Mouse (Mus musculus) retina, postnatal 1 day (tissue): ENCODE results near the gene Rbbp7.
"Not testable (repeated sequence)": the region's sequence is repeated elsewhere in the genome, so short reads cannot be mapped to it uniquely, and the experiment has no call there.

Source experiments
- DNase-seq: peaks from one replicate; pipeline ENCODE4 v3.0.0-alpha.2; 2012

The Rbbp7 gene

DNA sequence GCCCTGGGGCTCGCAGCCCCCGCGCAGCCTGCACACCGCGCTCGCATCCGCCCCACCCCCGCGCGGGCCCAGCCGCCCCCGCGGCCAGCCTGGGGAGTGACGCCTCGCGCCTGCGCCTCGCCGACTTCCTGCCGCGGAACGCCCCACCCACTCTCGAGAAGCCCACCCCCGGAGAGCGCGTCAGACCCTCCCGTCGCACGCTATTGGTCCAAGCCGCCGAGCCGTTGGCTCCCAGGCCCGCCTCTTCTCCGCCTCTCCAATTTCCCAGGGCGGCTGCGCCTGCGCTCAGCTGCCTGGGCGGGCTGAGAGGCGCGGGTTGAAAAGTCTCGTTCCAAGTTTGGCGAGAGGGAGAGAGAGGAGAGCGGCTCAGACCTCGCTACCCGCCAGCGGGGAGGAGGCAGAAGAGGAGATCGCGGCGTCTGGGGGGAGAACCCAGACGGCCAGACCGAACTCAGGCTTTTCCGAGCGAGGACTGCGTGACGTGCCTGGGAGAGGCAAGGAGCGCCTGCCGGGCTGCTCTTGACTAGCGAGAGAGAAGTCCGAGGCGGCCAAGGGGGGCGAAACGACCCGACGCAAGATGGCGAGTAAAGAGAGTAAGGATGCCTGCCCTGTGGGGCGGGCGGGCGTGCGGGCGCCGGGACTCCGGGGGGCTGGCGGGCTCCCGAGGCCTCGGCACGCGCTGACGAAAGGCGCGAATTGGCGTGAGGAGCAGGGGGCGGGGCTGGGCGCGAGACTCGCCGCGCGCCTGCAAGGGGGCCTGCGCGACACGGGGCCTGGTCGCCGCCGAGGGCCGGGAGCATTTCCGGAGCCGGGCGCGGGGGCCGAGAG is at the start of gene Rbbp7:
Rbbp7 (plus strand) TSS at position 288 of the 828 bp plus-strand sequence.
- DNase-seq = peak; percentile 95

DNA sequence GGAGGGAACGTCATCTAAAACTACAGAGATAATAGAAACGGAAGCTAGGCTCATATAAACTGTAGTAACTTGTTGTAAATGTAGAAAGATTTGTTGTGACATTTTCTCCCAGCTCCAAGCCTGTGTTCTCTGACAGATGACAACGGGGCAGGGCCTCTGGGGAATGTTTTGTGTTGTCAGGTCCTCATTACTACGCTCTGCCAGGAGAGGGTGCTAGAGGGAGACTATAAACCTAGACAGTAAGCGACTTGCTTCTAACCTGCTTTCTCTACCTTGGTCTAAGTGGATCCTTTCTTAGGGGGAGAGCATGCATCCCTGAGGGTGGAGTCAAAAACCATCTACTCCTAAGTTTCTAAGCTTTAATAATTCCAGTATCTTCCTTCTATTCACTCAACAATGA is 42.4 kb upstream of the Rbbp7 start:
- peak; percentile 71 for DNase-seq

DNA sequence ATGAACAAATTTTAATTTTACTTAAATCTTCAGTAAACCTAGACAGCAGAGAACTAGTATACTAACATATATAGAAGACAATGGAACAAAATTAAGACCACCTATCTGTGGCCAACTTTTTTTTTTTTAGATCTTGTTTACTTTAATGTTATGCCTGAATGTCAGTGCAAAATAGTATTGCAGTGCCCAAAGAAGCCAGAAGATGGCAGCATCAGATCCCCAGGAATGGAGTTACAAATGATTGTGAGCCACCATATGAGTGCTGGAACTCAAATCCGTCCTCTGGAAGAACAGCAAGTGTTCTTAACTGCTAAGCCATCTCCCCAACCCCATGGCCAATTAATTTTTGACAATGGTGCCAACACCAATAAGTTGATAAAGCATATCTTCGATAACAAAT is 40.6 kb upstream of the Rbbp7 start:
- peak; percentile 65 for DNase-seq

DNA sequence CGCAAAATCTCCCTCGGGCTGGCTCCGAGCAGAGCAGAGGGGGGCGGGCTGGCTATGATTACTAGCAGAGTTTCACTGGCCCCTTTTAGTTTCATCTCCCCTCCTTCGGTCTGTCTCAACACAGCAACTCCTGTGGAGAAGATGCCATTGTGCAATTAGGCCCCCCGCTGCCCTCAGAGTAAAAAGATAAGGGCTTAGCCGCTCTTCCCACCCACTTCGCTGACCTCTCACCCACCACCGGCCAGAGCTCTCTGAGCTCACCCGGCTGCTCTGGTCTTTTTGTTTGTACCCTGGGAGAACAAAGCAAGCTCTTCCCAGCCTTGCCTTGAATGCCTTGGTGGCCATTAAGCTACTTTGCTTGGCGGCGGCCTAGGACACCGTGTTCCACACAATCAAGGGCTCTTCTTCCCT is 32.8 kb upstream of the Rbbp7 start:
- DNase-seq = peak; percentile 85

DNA sequence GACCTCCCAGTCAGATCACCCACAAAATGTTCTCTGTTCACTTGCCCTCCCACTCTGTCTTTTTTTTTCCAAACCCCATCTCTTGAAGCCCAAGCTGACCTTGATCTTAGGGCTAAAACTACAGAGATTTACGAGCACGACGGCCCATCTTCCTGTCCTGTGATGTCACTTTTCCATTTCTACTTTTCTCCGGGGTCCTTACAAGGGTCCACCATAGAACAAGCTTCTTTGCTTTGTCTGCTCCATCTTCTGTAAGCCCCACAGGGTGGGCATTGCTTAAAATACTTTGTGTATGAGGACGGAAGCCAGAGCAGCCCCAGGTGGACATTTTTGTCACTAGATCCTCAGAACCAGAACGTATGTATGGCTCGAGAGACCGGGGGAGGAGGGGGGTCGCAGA is 32.4 kb upstream of the Rbbp7 start:
- peak; percentile 38 for DNase-seq

DNA sequence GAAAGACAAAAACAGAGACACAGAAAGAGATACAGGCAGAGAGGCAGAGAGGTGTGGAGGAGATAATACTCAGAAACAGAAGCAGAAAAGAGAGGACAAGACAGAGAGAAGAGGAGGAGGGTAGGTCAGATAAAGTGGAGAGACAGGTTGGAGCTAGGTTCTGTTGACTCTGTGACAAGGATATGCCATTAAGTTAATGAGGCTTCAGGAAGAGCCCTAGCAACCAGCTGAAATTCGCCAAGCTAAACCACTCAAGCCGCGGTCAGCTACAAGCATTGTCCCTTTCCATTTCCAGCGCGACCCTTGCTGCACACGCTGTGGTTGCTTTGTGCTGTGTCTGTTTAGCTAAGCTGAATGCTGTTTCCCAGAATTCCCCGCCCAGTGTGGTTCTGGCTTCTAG is 32.0 kb upstream of the Rbbp7 start:
- peak; percentile 41 for DNase-seq

DNA sequence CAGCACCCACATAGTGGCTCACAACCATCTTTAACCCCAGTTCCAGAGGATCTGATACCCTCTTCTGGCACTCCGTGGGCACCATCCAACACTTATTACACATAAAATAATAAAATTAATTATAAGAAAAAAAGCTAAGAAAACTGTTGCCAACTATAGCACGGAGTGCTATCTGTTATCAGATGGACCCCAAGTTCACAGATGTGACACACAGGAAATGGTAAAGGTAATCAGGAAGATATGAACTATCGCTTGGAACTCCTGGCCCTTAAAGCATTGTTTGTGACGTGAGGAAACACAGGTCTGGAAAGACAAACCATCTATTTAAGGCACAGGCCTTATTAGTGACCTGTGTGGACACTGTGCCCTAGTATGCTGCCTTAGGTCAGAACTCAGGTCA is 30.2 kb upstream of the Rbbp7 start:
- no peak for DNase-seq

DNA sequence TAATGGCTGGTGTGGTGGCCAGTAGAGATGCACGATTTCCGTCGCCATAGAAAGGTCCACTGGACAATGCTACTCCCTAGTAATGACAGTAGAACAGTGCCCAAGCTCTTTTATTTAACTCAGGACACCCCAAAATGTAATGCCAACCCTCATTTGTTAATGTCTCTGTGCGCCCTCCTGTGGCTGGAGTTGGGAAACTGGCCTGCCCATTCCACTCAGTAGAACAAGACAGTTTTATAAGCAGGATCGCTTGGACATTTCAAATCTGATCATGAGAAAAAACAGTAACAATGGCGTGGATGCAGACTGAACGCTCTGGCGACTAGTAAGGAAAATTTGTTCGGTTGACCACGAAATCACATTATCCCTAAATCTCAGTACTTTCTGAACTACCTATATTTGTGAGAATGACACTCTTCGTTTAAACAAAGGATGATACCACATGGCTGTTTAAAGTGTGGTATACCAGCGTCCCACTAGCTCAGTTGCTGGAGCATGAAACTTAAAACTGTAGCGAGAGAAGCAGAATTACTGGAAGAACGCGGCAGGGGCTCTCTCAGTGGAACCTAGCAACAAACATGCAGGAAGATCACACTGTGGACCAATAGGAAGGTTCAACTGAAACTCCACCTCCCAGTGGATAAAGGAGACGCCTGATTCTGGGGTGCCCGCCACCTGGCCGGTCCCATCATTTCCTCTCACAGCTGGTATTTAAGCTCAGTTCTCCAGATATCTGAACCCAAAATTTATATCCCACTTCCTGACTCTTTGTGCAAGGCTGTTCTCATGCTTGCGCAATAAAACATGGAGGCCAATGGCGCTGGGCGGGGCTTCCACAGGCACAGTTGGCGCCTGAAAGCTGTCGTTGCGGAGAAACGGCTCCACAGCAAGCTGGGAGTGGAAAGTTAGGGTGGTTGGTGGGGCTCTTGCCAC is 24.9 kb upstream of the Rbbp7 start:
- peak; percentile 75 for DNase-seq

DNA sequence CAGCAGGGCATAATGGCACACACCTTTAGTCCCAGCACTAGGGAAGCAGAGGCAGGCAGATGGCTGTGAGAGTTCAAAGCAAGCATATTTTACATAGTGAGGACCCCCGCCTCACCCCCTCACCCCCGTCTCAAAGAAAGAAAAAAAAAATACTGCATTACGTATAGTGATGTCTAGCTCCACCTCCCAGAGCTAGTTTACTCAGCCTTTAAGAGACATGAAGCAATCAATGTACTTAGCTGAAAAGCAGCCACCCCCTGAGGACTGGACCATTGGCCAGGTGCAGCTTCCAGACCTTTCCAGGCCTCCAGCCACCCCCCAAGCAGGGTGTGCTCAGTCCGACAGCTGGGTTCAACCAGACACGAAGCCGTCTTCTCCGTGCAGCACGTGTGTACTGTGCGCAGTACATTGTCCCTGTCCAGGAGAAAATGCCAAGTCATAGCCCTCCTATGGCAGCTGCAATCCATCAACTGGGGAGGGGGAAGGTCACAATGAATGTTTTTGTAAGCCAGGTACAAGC is 24.0 kb upstream of the Rbbp7 start:
- DNase-seq = peak; percentile 23

DNA sequence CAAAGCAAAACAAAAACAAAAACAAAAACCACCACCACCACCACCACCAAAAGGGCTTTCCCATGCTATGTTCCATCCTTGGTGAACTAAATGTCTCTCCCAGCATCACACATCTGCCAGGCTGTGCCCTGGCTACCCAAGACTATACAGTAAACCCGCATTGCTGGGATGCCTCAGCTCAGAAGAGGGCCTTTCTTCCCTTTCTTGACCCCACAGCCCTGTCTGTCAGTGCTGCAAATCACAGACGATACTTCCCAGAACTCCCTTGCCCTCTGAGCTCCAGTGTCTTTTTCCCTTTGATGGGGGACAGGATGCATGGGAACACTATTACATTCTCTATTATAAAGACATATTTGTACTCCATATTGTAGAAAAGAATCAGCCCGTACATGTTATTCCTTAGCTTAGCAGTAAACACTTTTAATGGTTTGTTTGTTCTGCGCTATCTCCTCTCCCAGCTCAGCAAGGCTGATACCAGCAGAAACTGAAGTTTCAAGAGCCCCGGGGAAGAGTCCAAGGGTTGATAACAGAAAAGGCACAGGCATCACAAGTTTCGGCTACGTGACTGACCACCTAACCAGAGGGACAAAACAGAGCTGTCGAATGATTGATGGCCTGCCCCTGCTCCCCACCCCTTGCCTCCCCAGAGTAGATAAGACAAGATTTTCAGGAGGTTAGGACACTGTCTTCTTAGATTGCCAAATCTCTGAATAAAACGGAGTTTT is 11.3 kb upstream of the Rbbp7 start:
- no peak for DNase-seq

DNA sequence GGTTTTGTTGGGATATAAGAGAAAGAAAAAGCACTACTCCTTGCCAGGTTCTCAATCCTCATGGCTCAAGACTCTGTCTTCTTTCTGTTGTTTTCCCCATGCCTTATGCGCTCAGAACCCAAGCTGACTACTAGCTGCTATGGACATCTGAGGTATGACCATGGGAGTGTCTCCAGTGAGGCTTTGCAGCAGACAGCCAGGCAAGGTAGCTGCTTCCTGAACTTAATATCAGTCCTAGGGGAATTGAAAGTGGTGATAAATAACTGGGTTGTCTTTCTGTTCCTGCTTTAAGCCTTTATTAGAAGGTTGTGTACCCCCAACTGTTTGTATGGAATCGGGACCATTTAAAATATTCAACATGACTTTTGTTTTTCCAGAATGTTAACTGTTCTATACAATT is 7.8 kb upstream of the Rbbp7 start:
- no peak for DNase-seq

DNA sequence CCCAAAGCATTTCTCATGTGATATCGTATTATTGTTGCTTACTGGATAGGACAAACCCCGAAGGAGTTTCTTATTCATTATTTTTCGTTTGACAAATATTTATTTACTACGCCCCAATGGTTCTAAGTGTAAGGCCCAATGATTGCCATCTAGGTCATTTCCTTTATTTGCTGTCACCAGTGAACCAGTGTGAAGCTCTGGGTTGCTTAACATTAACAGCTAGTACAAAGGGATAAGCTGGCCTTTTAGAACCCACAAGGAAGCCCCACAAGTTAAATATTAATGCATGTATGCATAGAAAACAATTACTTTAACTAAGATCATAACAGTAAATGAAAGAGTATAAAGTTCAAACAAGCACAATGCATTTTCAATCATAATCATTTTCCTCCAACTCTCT is 5.9 kb upstream of the Rbbp7 start:
- no peak for DNase-seq

DNA sequence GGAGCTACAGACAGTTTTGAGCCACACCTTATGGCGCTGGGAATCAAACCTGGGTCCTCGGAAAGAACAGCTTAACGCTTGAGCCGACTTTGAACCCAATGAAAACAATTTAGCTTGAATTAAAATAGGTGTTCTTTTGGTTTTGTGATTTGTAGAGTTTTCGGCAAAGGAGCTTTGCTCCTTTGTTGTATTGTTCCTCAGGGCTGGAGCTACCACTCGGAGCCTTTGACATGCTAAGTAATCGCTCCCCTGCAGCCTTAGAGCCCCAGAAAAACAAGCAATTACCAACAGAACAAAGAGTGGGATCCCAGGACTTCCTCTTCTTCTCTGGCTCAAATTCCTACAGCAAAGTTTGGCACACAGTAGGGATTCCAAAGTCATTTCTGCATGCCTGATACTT is 4.1 kb upstream of the Rbbp7 start:
- DNase-seq = no peak

DNA sequence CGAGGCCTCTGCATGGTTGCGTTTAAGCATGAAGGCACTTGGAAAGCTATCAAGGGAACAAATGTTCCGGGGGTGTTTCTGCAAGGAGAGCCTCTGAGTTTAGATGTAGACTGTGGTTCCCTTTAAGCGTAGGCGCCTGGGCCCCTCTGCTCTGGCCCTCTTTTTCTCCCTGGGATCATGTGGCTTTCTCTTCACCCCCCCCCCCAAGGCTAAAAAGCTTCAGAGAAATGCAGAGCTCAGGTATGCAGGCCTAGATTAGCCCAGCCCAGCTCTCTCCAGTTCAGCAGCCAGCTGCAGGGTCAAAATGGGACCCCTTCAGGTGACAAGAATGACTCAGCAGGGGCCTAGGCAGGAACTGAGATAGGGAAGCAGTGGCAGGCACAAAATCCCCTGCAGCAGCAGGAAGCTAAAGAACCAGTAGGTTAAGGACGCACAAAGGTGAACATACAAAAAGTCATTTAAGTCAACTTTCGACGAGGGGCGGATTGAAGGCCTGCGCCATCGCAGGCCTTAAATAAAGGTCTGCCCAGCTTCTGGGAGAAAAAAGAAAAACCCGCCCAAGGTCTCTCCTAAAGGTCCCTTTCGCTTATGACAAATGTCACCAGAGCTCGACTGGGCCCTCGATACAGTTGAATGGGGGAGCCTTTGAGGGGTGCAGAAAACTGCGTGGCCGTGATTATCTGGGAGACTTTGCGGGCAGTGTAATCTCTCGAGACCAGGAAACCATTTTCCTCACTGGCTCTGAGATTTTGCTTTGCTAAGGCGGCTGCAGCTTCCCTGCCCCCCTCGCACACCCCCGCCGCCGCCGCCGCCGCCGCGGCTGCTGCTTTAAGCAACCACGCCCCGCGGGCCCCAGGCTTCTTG is 719 bp upstream of the Rbbp7 start:
- no peak for DNase-seq

DNA sequence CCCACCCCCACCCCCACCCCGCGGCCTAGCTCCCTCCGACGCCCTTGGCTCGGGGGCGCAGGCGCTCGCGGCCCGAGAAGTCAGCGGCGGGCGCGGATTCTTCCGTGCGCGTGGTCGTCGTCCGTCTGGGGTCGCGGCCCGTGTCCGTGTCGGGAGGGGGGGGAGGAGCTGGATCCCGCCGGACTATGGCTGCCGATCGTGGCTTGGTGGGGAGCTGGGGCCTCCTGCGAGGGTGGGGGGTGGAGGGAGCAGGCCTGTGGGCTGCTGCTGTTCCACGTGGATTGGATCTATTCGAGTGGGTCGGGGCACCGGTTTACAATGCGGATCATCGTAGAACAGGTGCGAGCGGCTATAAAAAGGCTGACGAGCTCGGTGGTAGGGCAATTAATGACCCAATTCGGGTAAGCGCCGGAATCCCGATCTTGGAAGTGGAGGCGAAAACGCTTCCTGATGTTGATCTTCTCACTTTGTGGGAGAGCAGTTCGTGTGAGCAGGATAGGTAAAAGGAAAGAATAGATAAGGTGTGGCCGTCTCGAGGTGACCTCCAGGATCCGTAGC is 835 bp downstream of the Rbbp7 start:
- peak; percentile 58 for DNase-seq

DNA sequence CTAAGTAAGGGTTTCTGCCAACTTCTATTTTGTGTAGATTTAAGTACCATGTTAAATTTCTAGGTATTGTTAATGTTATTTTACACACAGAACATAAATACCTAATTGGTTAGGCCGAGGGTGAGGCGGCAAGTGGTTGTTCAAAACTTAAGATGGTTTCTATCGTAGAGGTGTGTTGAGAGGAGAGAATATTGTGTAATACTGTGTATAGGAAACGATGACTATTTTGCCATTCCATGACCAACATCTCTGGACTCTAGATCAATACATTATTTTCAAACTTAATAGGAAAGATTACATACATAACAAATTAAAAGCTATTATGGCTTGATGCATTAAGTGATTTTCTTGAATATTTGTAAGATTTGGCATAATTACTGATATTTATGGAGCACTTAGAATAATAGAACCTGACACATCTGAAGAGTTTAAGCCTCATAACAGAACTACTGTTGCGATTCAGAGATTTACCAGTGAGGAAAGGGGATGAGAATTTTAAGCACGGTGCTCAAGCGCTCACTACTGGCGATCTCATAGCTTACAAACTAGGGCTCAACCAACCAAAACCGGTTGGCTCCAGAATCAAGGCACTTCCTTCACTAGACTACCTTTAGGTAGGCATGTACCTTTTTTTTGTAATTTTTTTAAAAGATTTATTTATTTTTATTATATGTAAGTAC is 1.7 kb downstream of the Rbbp7 start:
- DNase-seq = no peak

DNA sequence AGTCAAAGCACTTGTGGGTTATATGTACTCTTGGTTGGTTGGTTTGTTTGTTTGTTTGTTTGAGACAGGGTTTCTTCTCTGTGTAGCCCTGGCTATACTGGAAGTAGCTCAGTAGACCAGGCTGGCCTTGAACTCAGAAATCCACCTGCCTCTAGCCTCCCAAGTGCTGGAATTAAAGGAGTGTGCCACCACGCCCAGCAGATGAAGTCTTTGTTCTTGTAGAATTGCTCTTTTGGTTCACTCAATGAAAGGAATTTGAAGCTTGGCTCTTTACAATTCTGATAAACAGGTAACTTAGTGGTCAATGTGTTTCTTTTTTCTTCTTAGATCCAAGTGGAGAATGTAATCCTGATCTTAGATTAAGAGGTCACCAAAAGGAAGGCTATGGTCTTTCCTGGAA is 10.5 kb downstream of the Rbbp7 start:
- no peak for DNase-seq

DNA sequence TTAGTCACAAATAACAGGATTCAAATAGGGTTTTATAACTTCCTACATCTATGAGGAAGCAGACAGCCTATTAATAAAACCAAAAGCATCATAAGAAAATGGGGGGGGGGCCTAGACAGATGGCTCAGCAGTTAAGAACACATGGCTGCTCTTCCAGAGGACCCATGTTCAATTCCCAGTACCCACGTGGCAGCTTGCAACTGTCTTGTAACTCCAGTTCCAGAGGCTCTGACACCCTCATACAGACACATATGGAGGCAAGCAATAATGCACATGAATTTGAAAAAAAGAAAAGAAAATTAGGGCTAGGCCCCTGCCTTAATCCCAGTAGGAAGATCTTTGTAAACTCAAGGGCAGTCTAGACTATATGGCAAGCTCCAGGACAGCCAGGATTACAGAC is 28.2 kb downstream of the Rbbp7 start:
- DNase-seq = no peak

DNA sequence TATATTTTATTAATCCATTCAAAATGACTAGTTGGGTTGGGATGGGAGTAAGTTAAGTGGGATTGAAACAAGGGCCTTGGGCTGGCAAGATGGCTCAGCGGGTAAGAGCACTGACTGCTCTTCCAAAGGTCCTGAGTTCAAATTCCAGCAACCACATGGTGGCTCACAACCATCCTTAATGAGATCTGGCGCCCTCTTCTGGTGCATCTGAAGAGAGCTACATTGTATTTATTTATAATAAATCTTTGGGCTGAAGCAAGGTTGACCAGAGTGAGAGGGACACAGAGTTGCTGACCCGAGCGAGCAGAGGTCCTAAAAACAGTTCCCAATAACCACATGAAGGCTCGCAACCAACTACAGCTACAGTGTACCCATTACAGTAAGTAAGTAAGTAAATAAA is 31.2 kb downstream of the Rbbp7 start:
- not testable (repeated sequence) for DNase-seq

DNA sequence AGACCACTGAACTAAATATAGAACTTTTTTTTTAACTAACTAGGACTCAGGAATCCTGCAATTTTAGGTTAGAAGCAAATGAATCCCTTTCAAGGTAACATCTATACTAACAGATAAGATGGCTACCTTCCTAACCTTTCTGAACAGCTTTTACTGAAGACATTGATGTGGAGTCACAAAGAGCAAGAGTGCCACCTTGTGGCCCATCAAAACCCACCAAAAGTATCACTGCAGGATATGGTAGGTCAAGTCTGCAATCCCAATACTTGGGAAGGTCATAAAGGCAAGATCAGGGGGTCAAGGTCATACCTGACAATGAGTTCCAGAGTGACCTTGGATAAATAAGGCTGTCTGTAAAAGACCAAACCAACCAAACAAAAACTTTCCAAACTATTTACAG is 40.2 kb downstream of the Rbbp7 start:
- peak; percentile 70 for DNase-seq

DNA sequence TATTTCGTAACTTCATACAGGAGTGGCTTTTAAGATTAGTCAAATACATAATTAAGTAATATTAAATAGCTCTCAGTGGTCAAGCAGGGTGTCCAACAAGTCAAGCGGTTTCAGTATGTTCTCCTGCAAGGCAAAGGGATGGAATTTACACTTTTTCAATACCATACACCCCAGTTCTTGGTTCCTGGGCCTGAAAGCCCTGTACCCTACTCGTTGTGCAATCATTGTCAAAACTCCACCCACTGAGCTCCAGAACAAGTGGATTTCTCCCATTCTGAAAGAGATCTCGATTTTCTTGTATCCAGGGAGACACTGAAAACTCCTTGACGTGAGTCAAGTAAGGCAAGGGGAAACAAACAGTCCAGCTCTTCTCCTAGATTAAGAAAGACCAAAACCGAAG is 67.8 kb downstream of the Rbbp7 start:
- peak; percentile 1 for DNase-seq
